ENCODE assay signal across 9 mouse cellular contexts in the genomic region with DNA sequence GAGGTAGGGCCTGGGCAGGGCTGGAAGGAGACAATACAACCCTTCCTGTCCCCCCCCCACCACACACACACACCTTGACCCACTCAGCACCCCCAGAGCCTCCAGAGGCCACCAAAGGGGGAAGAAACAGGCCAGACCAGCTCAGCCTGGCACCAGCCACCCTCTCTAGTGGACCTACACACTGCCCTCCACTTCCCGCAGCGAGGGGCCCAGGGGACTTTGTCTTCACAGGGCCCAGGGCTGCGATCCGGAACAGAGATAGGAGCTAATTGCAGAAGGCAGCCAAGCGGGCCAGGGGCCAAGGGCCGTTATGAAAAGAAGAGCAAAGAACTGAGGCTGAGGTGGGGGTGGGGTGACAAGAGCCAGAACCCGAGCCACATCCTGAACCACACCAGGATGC. TPM values are rescaled to one million over a fixed set of nuclear protein-coding genes. Genes with fewer than 3 reads are reported as not detected.
DNase-seq lines count a peak whose midpoint lies in the region; ATAC-seq and TF ChIP-seq lines count a peak whose summit lies in the region.
"Had no signal": no experiment of that assay in that cellular context is flagged by ENCODE, and none has a peak within 500 bp of the region (broad histone marks: within the 10 kb centered on the region; RNA-seq: fewer than 3 reads in every experiment).

No protein-coding gene starts in this region.

- H3K4me2 ChIP-seq in forebrain, embryonic 14.5 days (ENCODE audit: low read length) = peak overlapping the region; percentile 26
- no peak overlapping the region for H3K4me2 ChIP-seq in forebrain, embryonic 11.5 days (ENCODE audit: low read depth, low read length, severe bottlenecking)
- peak overlapping the region; percentile 42 for H3K4me2 ChIP-seq in liver, embryonic 12.5 days
- H3K4me2 ChIP-seq: limb, embryonic 12.5 days had no signal

- H3K27me3 ChIP-seq in forebrain, embryonic 14.5 days (replicated peaks; ENCODE audit: control insufficient read depth, insufficient read depth, low read length) = no peaks in the 10 kb centered on the region
- H3K27me3 ChIP-seq in forebrain, embryonic 11.5 days (ENCODE audit: control insufficient read depth, insufficient read depth, low read length) = no peaks in the 10 kb centered on the region; the same call in 1 of the 2 replicates
- no peaks in the 10 kb centered on the region for H3K27me3 ChIP-seq in thymus, adult 2 months (ENCODE audit: control insufficient read depth, insufficient read depth, low read length)
- peaks cover 31% of the 10 kb centered on the region for H3K27me3 ChIP-seq in liver, embryonic 12.5 days (replicated peaks)

- TF ChIP-seq POLR2A in thymus, adult 2 months (IDR thresholded peaks at IDR 0.05; ENCODE audit: control insufficient read depth, extremely low read depth, insufficient read depth, low read length, poor library complexity) = no peak

- no peak for ATAC-seq in forebrain, embryonic 14.5 days
- ATAC-seq in forebrain, embryonic 11.5 days (replicated peaks; ENCODE audit: low FRiP score) = no peak
- ATAC-seq in liver, embryonic 12.5 days = peak; percentile 21; the same call in 1 of the 2 replicates
- ATAC-seq in cerebellum, adult (ENCODE audit: insufficient number of reproducible peaks, low FRiP score, low TSS enrichment) = no peak

- peaks cover 12% of the 10 kb centered on the region for H3K4me1 ChIP-seq in forebrain, embryonic 14.5 days (ENCODE audit: control insufficient read depth, insufficient read depth, low read length)
- H3K4me1 ChIP-seq in forebrain, embryonic 11.5 days (replicated peaks; ENCODE audit: control insufficient read depth, insufficient read depth, low read length) = peaks cover 25% of the 10 kb centered on the region
- peaks cover 38% of the 10 kb centered on the region for H3K4me1 ChIP-seq in thymus, adult 2 months (replicated peaks; ENCODE audit: control insufficient read depth, insufficient read depth, low read length)
- peaks cover 33% of the 10 kb centered on the region for H3K4me1 ChIP-seq in liver, embryonic 12.5 days

- peak overlapping the region; percentile 9; the same call in 1 of the 2 replicates for H3K27ac ChIP-seq in forebrain, embryonic 14.5 days (ENCODE audit: low read depth, low read length)
- H3K27ac ChIP-seq in forebrain, embryonic 11.5 days (ENCODE audit: low read depth, low read length) = no peak overlapping the region
- H3K27ac ChIP-seq in thymus, adult 2 months (ENCODE audit: control insufficient read depth, insufficient read depth, low read length) = no peak overlapping the region
- no peak overlapping the region for H3K27ac ChIP-seq in liver, embryonic 12.5 days
- H3K27ac ChIP-seq: limb, embryonic 12.5 days had no signal

- 0 out of 2 replicates have a peak, but pooled peaks have one; percentile 3 for TF ChIP-seq CTCF in thymus, adult 2 months (IDR thresholded peaks at IDR 0.05; ENCODE audit: borderline replicate concordance, control insufficient read depth, extremely low read depth, insufficient read depth, low read length, poor library complexity)

- DNase-seq in forebrain, embryonic 14.5 days (ENCODE audit: low spot score) = no peak
- DNase-seq in forebrain, embryonic 11.5 days (ENCODE audit: low spot score) = no peak
- no peak for DNase-seq in thymus, adult 2 months
- DNase-seq in thymus, postnatal 4 days = no peak
- DNase-seq in yolk sac, embryonic 10.5 days (ENCODE audit: low spot score) = peak; percentile 63
- DNase-seq in adrenal gland, adult (ENCODE audit: inconsistent age in 2 of 2, low spot score in 1 of 2) = no peak

- no peak overlapping the region for H3K4me3 ChIP-seq in forebrain, embryonic 14.5 days (ENCODE audit: low read depth, low read length)
- H3K4me3 ChIP-seq in forebrain, embryonic 11.5 days (ENCODE audit: low read depth, low read length) = no peak overlapping the region
- no peak overlapping the region for H3K4me3 ChIP-seq in thymus, adult 2 months (ENCODE audit: control insufficient read depth, insufficient read depth, low read length)
- H3K4me3 ChIP-seq in liver, embryonic 12.5 days = no peak overlapping the region
- H3K4me3 ChIP-seq: limb, embryonic 12.5 days had no signal

- no peaks in the 10 kb centered on the region for H3K36me3 ChIP-seq in forebrain, embryonic 14.5 days (ENCODE audit: control insufficient read depth, insufficient read depth, low read length)
- H3K36me3 ChIP-seq in forebrain, embryonic 11.5 days (ENCODE audit: control insufficient read depth, insufficient read depth, low read length) = no peaks in the 10 kb centered on the region
- no peaks in the 10 kb centered on the region for H3K36me3 ChIP-seq in thymus, adult 2 months (ENCODE audit: control insufficient read depth, insufficient read depth, low read length)
- no peaks in the 10 kb centered on the region for H3K36me3 ChIP-seq in liver, embryonic 12.5 days
- H3K36me3 ChIP-seq: limb, embryonic 12.5 days had no signal

- H3K9me3 ChIP-seq in forebrain, embryonic 14.5 days (replicated peaks; ENCODE audit: control insufficient read depth, low read length) = no peaks in the 10 kb centered on the region
- H3K9me3 ChIP-seq in forebrain, embryonic 11.5 days (ENCODE audit: control insufficient read depth, low read length) = no peaks in the 10 kb centered on the region
- no peaks in the 10 kb centered on the region for H3K9me3 ChIP-seq in liver, embryonic 12.5 days (replicated peaks)
- H3K9me3 ChIP-seq: limb, embryonic 12.5 days had no signal

- WGBS in forebrain, embryonic 14.5 days = 8% methylated on average over 7 of the region's 7 CpGs
- 19% methylated on average over 7 of the region's 7 CpGs for WGBS in forebrain, embryonic 11.5 days
- WGBS in thymus, adult 2 months = 31% methylated on average over 7 of the region's 7 CpGs
- WGBS in liver, embryonic 12.5 days (ENCODE audit: insufficient replicate concordance) = 4% methylated on average over 7 of the region's 7 CpGs

- H3K9ac ChIP-seq in forebrain, embryonic 14.5 days (ENCODE audit: low read length) = no peak overlapping the region
- no peak overlapping the region for H3K9ac ChIP-seq in forebrain, embryonic 11.5 days (ENCODE audit: low read length)
- 0 out of 2 replicates have a peak overlapping the region, but pooled peaks have one; percentile 37 for H3K9ac ChIP-seq in liver, embryonic 12.5 days
- H3K9ac ChIP-seq: limb, embryonic 12.5 days had no signal

RNA-seq across cellular contexts. Expression of a gene that starts 2.8 kb away (rescaled TPM):
- 13.0 and 15.1 TPM in 2 replicates for polyA plus RNA-seq in forebrain, embryonic 14.5 days (2014; fragmentation: Nextera tagmentation; extraction: Ambion mirVana)
- 22.2 TPM in 2 replicates for polyA plus RNA-seq in forebrain, embryonic 11.5 days (2014; fragmentation: Nextera tagmentation; extraction: Ambion mirVana)
- polyA plus RNA-seq in thymus, adult 2 months (2012; rRNA removed) = 56.7 and 74.0 TPM in 2 replicates
- 9.0 and 9.1 TPM in 2 replicates for polyA plus RNA-seq in liver, embryonic 12.5 days (2016; fragmentation: Nextera tagmentation; extraction: Ambion mirVana)

RNA-seq across cellular contexts. Expression of a gene that starts 50.2 kb away (rescaled TPM):
- polyA plus RNA-seq in forebrain, embryonic 14.5 days (2014; fragmentation: Nextera tagmentation; extraction: Ambion mirVana) = 433 and 469 TPM in 2 replicates
- polyA plus RNA-seq in forebrain, embryonic 11.5 days (2014; fragmentation: Nextera tagmentation; extraction: Ambion mirVana) = 509 and 539 TPM in 2 replicates
- 1,137 and 1,289 TPM in 2 replicates for polyA plus RNA-seq in thymus, adult 2 months (2012; rRNA removed)
- 432 and 434 TPM in 2 replicates for polyA plus RNA-seq in liver, embryonic 12.5 days (2016; fragmentation: Nextera tagmentation; extraction: Ambion mirVana)

RNA-seq across cellular contexts. Expression of a gene that starts 50.5 kb away (rescaled TPM):
- polyA plus RNA-seq in forebrain, embryonic 14.5 days (2014; fragmentation: Nextera tagmentation; extraction: Ambion mirVana) = 28.9 and 31.8 TPM in 2 replicates
- polyA plus RNA-seq in forebrain, embryonic 11.5 days (2014; fragmentation: Nextera tagmentation; extraction: Ambion mirVana) = 26.5 and 34.4 TPM in 2 replicates
- 28.6 and 31.3 TPM in 2 replicates for polyA plus RNA-seq in thymus, adult 2 months (2012; rRNA removed)
- polyA plus RNA-seq in liver, embryonic 12.5 days (2016; fragmentation: Nextera tagmentation; extraction: Ambion mirVana) = 19.0 and 22.9 TPM in 2 replicates
